Mouse (Mus musculus): Measurements from ENCODE around the gene Kdm2a. TPM values are rescaled to one million over a fixed set of nuclear protein-coding genes. Genes with fewer than 3 reads are reported as not detected.
A peak's percentile ranks its signal among the peaks of the same experiment; 100 is the strongest.
"Not testable (repeated sequence)": the region's sequence is repeated elsewhere in the genome, so short reads cannot be mapped to it uniquely, and the experiment has no call there.

Kdm2a gene
- polyA plus RNA-seq, 1 experiment from 2014 or later, result 53.9 TPM

- DNase-seq (ENCODE audit: low spot score), result no peak
- peaks cover 5% of the 10 kb centered on the region; the same call in 1 of the 2 replicates for H3K36me3 ChIP-seq
- H3K27ac ChIP-seq, result peak overlapping the region; percentile 99
- WGBS, result 27% methylated on average over 8 of the region's 8 CpGs
- no peaks in the 10 kb centered on the region for H3K9me3 ChIP-seq
- H3K27me3 ChIP-seq (ENCODE audit: insufficient read depth, poor library complexity, severe bottlenecking), result peaks cover 11% of the 10 kb centered on the region
- peak overlapping the region; percentile 96 for H3K4me3 ChIP-seq
- H3K4me1 ChIP-seq (replicated peaks), result peaks cover 31% of the 10 kb centered on the region
These were observed 504 bp upstream of the Kdm2a start for GRCm38 (mm10) chr19:4398630-4398948.

GRCm38 (mm10) chr19:4396998-4397797, 887 bp downstream of the Kdm2a start:
- DNase-seq (ENCODE audit: low spot score), result peak; percentile 100
- H3K4me1 ChIP-seq (replicated peaks), result peaks cover 42% of the 10 kb centered on the region
- H3K4me3 ChIP-seq, result peak overlapping the region; percentile 96
- peaks cover 14% of the 10 kb centered on the region; the same call in 1 of the 2 replicates for H3K36me3 ChIP-seq
- peak overlapping the region; percentile 99 for H3K27ac ChIP-seq
- H3K27me3 ChIP-seq (ENCODE audit: insufficient read depth, poor library complexity, severe bottlenecking), result peaks cover 11% of the 10 kb centered on the region
- H3K9me3 ChIP-seq, result no peaks in the 10 kb centered on the region
- WGBS, result under 1% methylated on average over 80 of the region's 90 CpGs

- Histone ChIP-seq H3K9me3 (no peaks in the 10 kb centered on the region), H3K36me3 (peaks cover 21% of the 10 kb centered on the region), H3K27ac (peak overlapping the region; percentile 99), H3K4me3 (peak overlapping the region; percentile 96), H3K4me1 (replicated peaks) (peaks cover 42% of the 10 kb centered on the region), H3K27me3 (ENCODE audit: insufficient read depth, poor library complexity, severe bottlenecking) (peaks cover 11% of the 10 kb centered on the region)
- DNase-seq (ENCODE audit: low spot score), result no peak
- WGBS, result under 1% methylated on average over 80 of the region's 80 CpGs
These were observed 1.7 kb downstream of the Kdm2a start for GRCm38 (mm10) chr19:4396081-4396997.

- H3K36me3 ChIP-seq, result peaks cover 72% of the 10 kb centered on the region
- no peak for DNase-seq (ENCODE audit: low spot score)
- no peak overlapping the region for H3K4me3 ChIP-seq
- H3K27ac ChIP-seq, result no peak overlapping the region
- no peaks in the 10 kb centered on the region for H3K27me3 ChIP-seq (ENCODE audit: insufficient read depth, poor library complexity, severe bottlenecking)
- no peaks in the 10 kb centered on the region for H3K9me3 ChIP-seq
- no peaks in the 10 kb centered on the region for H3K4me1 ChIP-seq (replicated peaks)
These were observed 10.8 kb downstream of the Kdm2a start for GRCm38 (mm10) chr19:4387276-4387675.

- Histone ChIP-seq H3K27me3 (ENCODE audit: insufficient read depth, poor library complexity, severe bottlenecking) (no peaks in the 10 kb centered on the region), H3K36me3 (peaks cover 67% of the 10 kb centered on the region), H3K4me1 (replicated peaks) (no peaks in the 10 kb centered on the region), H3K27ac (no peak overlapping the region), H3K9me3 (no peaks in the 10 kb centered on the region), H3K4me3 (no peak overlapping the region)
- 83% methylated on average over 4 of the region's 4 CpGs for WGBS
- no peak for DNase-seq (ENCODE audit: low spot score)
These were observed 13.1 kb downstream of the Kdm2a start for GRCm38 (mm10) chr19:4385026-4385425.

- no peaks in the 10 kb centered on the region for H3K27me3 ChIP-seq (ENCODE audit: insufficient read depth, poor library complexity, severe bottlenecking)
- no peaks in the 10 kb centered on the region for H3K4me1 ChIP-seq (replicated peaks)
- no peaks in the 10 kb centered on the region for H3K9me3 ChIP-seq
- H3K36me3 ChIP-seq, result peaks cover 71% of the 10 kb centered on the region
- no peak overlapping the region for H3K4me3 ChIP-seq
- H3K27ac ChIP-seq, result no peak overlapping the region
- 57% methylated on average over 1 of the region's 1 CpGs for WGBS
- no peak for DNase-seq (ENCODE audit: low spot score)
These were observed 13.8 kb downstream of the Kdm2a start for GRCm38 (mm10) chr19:4384322-4384721.

GRCm38 (mm10) chr19:4383306-4383705, 14.8 kb downstream of the Kdm2a start:
- Histone ChIP-seq H3K4me1 (replicated peaks) (no peaks in the 10 kb centered on the region), H3K9me3 (no peaks in the 10 kb centered on the region), H3K27ac (no peak overlapping the region), H3K36me3 (peaks cover 73% of the 10 kb centered on the region), H3K4me3 (no peak overlapping the region), H3K27me3 (ENCODE audit: insufficient read depth, poor library complexity, severe bottlenecking) (no peaks in the 10 kb centered on the region)
- DNase-seq (ENCODE audit: low spot score), result no peak

GRCm38 (mm10) chr19:4382303-4382702, 15.8 kb downstream of the Kdm2a start:
- peaks cover 69% of the 10 kb centered on the region for H3K36me3 ChIP-seq

GRCm38 (mm10) chr19:4370656-4371055, 27.4 kb downstream of the Kdm2a start:
- WGBS, result 94% methylated on average over 2 of the region's 2 CpGs
- Histone ChIP-seq H3K27me3 (ENCODE audit: insufficient read depth, poor library complexity, severe bottlenecking) (no peaks in the 10 kb centered on the region), H3K27ac (no peak overlapping the region), H3K9me3 (no peaks in the 10 kb centered on the region), H3K4me1 (replicated peaks) (no peaks in the 10 kb centered on the region), H3K36me3 (peaks cover 41% of the 10 kb centered on the region), H3K4me3 (no peak overlapping the region)
- DNase-seq (ENCODE audit: low spot score), result no peak

More at GRCm38 (mm10) chr19:4382303-4382702, 15.8 kb downstream of the Kdm2a start:
- H3K4me1 ChIP-seq (replicated peaks); H3K9me3 ChIP-seq; H3K4me3 ChIP-seq; H3K27ac ChIP-seq; DNase-seq (ENCODE audit: low spot score); H3K27me3 ChIP-seq (ENCODE audit: insufficient read depth, poor library complexity, severe bottlenecking): not testable (repeated sequence)
- WGBS, result 90% methylated on average over 1 of the region's 1 CpGs

- WGBS, result 86% methylated on average over 1 of the region's 1 CpGs
- no peaks in the 10 kb centered on the region for H3K9me3 ChIP-seq
- H3K4me3 ChIP-seq, result no peak overlapping the region
- DNase-seq (ENCODE audit: low spot score), result no peak
- no peaks in the 10 kb centered on the region for H3K27me3 ChIP-seq (ENCODE audit: insufficient read depth, poor library complexity, severe bottlenecking)
- H3K27ac ChIP-seq, result no peak overlapping the region
- peaks cover 41% of the 10 kb centered on the region for H3K36me3 ChIP-seq
- H3K4me1 ChIP-seq (replicated peaks), result no peaks in the 10 kb centered on the region
These were observed 27.8 kb downstream of the Kdm2a start for GRCm38 (mm10) chr19:4370254-4370653.

GRCm38 (mm10) chr19:4349455-4349854, 48.6 kb downstream of the Kdm2a start:
- H3K36me3 ChIP-seq, result peaks cover 96% of the 10 kb centered on the region
- no peak for DNase-seq (ENCODE audit: low spot score)
- 91% methylated on average over 2 of the region's 2 CpGs for WGBS

GRCm38 (mm10) chr19:4346479-4346878, 51.6 kb downstream of the Kdm2a start:
- Histone ChIP-seq H3K36me3 (peaks cover 98% of the 10 kb centered on the region), H3K27ac (no peak overlapping the region), H3K27me3 (ENCODE audit: insufficient read depth, poor library complexity, severe bottlenecking) (no peaks in the 10 kb centered on the region), H3K9me3 (no peaks in the 10 kb centered on the region), H3K4me3 (no peak overlapping the region), H3K4me1 (replicated peaks) (no peaks in the 10 kb centered on the region)
- DNase-seq (ENCODE audit: low spot score), result no peak
- 92% methylated on average over 1 of the region's 1 CpGs for WGBS

More at GRCm38 (mm10) chr19:4349455-4349854, 48.6 kb downstream of the Kdm2a start:
- H3K27me3 ChIP-seq (ENCODE audit: insufficient read depth, poor library complexity, severe bottlenecking), result no peaks in the 10 kb centered on the region
- no peak overlapping the region for H3K4me3 ChIP-seq
- no peak overlapping the region for H3K27ac ChIP-seq
- no peaks in the 10 kb centered on the region for H3K4me1 ChIP-seq (replicated peaks)
- no peaks in the 10 kb centered on the region for H3K9me3 ChIP-seq

DNA sequence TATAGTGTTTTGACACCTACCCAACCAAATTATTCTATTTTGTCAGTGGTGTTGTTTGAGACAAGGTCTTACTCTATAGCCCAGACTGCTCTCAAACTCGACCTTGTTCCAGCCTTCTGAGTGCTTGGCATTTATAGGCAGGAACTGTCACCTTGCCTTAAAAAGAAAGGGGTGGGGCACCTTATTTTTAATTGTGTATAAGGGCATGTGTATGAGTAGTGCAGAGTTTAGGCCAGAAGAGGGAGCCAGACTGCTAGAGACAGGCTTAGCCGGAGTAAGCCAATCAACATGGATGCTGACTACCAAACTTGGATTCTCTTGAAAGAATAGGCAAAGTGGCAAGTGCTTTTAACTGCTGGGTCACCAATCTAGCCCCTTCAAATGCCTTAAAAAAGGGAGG, 59.9 kb downstream of the Kdm2a start:
- H3K27ac ChIP-seq, result no peak overlapping the region
- DNase-seq (ENCODE audit: low spot score), result no peak
- WGBS, result 44% methylated on average over 2 of the region's 2 CpGs
- no peaks in the 10 kb centered on the region for H3K27me3 ChIP-seq (ENCODE audit: insufficient read depth, poor library complexity, severe bottlenecking)
- no peaks in the 10 kb centered on the region for H3K9me3 ChIP-seq
- H3K4me1 ChIP-seq (replicated peaks), result peaks cover 15% of the 10 kb centered on the region
- H3K36me3 ChIP-seq, result peaks cover 56% of the 10 kb centered on the region
- no peak overlapping the region for H3K4me3 ChIP-seq

Measured in hindbrain, embryonic 10.5 days (tissue).